Mouse (Mus musculus): Measurements from ENCODE around the gene Gm20708. TPM values are rescaled to one million over a fixed set of nuclear protein-coding genes. Genes with fewer than 3 reads are reported as not detected.

Gene Gm20708
- polyA plus RNA-seq, 1 experiment from 2014 or later = 0.29 TPM

- H3K27ac ChIP-seq (ENCODE audit: low read length) = peak overlapping the region; percentile 99
- H3K9me3 ChIP-seq (ENCODE audit: control insufficient read depth, low read length) = no peaks in the 10 kb centered on the region
- H3K4me1 ChIP-seq (ENCODE audit: control insufficient read depth, insufficient read depth, low read length) = peaks cover 25% of the 10 kb centered on the region
- 70% methylated on average over 7 of the region's 7 CpGs for WGBS
- peak overlapping the region; percentile 76 for H3K4me3 ChIP-seq (ENCODE audit: low read length)
- H3K4me2 ChIP-seq (ENCODE audit: low read depth, low read length) = peak overlapping the region; percentile 92
- H3K36me3 ChIP-seq (ENCODE audit: control insufficient read depth, insufficient read depth, low read length) = peaks cover 6% of the 10 kb centered on the region
- ATAC-seq = no peak
- peak overlapping the region; percentile 95 for H3K9ac ChIP-seq (ENCODE audit: low read depth, low read length)
- no peaks in the 10 kb centered on the region for H3K27me3 ChIP-seq (replicated peaks; ENCODE audit: control insufficient read depth, insufficient read depth, low read length)
Observed at GRCm38 (mm10) chr11:117847593-117848215, 38.2 kb downstream of the Gm20708 start.

GRCm38 (mm10) chr11:117848271-117848984 is 39.0 kb downstream of the Gm20708 start:
- H3K36me3 ChIP-seq (ENCODE audit: control insufficient read depth, insufficient read depth, low read length) = peaks cover 8% of the 10 kb centered on the region
- peak; percentile 70 for ATAC-seq
- peak overlapping the region; percentile 99 for H3K27ac ChIP-seq (ENCODE audit: low read length)
- H3K4me1 ChIP-seq (ENCODE audit: control insufficient read depth, insufficient read depth, low read length) = peaks cover 25% of the 10 kb centered on the region
- no peaks in the 10 kb centered on the region for H3K27me3 ChIP-seq (replicated peaks; ENCODE audit: control insufficient read depth, insufficient read depth, low read length)
- peak overlapping the region; percentile 95 for H3K9ac ChIP-seq (ENCODE audit: low read depth, low read length)
- peak overlapping the region; percentile 76 for H3K4me3 ChIP-seq (ENCODE audit: low read length)
- WGBS = 5% methylated on average over 19 of the region's 19 CpGs
- H3K4me2 ChIP-seq (ENCODE audit: low read depth, low read length) = peak overlapping the region; percentile 92
- no peaks in the 10 kb centered on the region for H3K9me3 ChIP-seq (ENCODE audit: control insufficient read depth, low read length)

DNA sequence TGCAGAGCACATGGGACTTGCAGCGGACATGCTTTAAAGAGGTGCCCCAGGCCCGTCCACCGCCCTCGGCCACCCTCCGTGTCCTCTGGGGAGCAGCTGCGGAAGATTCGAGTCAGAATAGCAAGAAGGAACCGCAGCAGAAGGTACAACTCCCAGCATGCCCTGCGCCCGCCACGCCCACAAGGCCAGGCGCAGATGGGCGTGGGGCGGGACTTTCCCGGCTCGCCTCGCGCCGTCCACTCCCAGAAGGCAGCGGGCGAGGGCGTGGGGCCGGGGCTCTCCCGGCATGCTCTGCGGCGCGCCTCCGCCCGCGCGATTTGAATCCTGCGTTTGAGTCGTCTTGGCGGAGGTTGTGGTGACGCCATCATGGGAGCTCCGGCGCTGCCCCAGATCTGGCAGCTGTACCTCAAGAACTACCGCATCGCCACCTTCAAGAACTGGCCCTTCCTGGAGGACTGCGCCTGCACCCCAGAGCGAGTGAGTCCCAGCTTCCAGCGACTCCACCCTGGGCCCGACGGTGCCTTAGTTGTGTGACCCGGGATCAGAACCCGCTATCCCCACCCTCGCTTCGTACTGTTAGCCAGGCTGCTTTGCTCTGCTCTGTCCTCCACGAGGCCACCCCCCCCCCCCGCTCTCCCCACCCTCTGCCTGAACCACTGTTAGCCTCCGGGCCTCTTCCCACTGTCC is 39.7 kb downstream of the Gm20708 start, which contains the start of gene Birc5:
Gene Birc5, plus strand, starts transcription at position 267 of the 687 bp plus-strand sequence.
- Histone ChIP-seq H3K36me3 (ENCODE audit: control insufficient read depth, insufficient read depth, low read length) (peaks cover 10% of the 10 kb centered on the region), H3K9me3 (ENCODE audit: control insufficient read depth, low read length) (no peaks in the 10 kb centered on the region), H3K4me1 (ENCODE audit: control insufficient read depth, insufficient read depth, low read length) (peaks cover 25% of the 10 kb centered on the region), H3K4me3 (ENCODE audit: low read length) (peak within 1 kb of the TSS; percentile 76), H3K27me3 (replicated peaks; ENCODE audit: control insufficient read depth, insufficient read depth, low read length) (no peaks in the 10 kb centered on the region), H3K4me2 (ENCODE audit: low read depth, low read length) (peak within 1 kb of the TSS; percentile 92), H3K9ac (ENCODE audit: low read depth, low read length) (peak within 1 kb of the TSS; percentile 95), H3K27ac (ENCODE audit: low read length) (peak within 1 kb of the TSS; percentile 99)
- ATAC-seq = peak; percentile 87
- under 1% methylated on average over 46 of the region's 51 CpGs for WGBS

DNA sequence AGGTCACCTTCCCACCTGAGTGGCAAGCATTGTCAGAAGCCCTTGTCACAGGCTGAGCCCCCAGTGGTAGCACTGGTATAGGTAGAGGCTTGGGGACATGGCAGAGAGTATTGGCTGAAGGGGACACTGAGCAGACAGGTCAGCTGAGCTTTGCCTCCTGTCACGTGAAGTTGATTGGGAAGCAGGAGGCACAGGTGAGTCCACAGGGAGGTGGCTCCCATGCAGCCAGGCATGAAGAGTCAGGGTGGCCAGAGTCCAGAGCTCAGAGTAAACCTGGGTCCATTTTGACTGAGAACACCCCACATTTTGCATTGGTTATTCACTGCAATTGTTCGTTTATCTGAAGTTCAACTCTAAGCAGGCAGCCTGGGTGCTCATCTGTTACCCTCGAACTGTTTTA is 43.4 kb downstream of the Gm20708 start:
- WGBS = 83% methylated on average over 3 of the region's 3 CpGs
- no peak for ATAC-seq
- H3K9me3 ChIP-seq (ENCODE audit: control insufficient read depth, low read length) = no peaks in the 10 kb centered on the region
- H3K9ac ChIP-seq (ENCODE audit: low read depth, low read length) = no peak overlapping the region
- H3K4me2 ChIP-seq (ENCODE audit: low read depth, low read length) = no peak overlapping the region
- H3K27me3 ChIP-seq (replicated peaks; ENCODE audit: control insufficient read depth, insufficient read depth, low read length) = no peaks in the 10 kb centered on the region
- no peak overlapping the region for H3K27ac ChIP-seq (ENCODE audit: low read length)
- H3K36me3 ChIP-seq (ENCODE audit: control insufficient read depth, insufficient read depth, low read length) = peaks cover 33% of the 10 kb centered on the region
- no peak overlapping the region for H3K4me3 ChIP-seq (ENCODE audit: low read length)
- H3K4me1 ChIP-seq (ENCODE audit: control insufficient read depth, insufficient read depth, low read length) = peaks cover 14% of the 10 kb centered on the region

DNA sequence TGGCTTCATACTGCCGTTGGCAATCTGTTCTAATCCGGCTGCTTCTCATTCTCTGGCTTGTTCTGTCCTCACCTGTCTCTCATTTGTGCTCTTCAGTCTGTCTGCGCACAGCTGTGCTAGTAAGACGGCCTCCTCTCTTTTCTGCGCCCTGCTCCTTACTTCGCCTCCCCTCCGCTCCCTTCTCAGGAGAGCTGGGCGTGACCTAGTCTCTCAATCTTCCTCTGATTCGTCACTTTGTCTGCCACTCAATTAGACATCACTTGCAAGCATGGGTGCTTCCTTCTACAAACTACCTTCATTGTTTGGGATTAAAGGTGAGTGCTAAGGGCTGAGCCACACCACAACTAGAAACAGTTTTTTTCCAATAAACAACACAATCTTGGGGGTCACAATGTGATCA is 44.8 kb downstream of the Gm20708 start:
- WGBS = 90% methylated on average over 9 of the region's 9 CpGs

DNA sequence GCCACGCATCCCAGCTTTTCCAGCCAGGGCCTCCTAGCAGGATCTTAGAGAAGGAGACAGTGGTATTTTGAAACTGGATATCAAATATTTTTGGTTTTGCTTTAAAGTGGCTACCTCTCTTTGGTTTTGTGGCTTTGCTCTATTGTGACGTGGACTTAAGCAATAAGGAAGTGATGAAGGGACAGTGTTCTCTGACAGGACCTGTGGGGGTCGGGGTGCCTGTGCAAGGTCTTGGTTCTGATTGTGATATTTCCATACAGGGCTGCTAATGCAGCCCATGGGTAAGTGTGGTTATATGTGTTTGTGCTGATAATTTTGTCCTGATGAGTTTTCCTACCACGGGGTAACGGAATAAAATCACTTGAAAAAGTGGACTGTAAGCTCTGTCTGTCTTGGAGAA is 45.9 kb downstream of the Gm20708 start:
- no peak overlapping the region for H3K4me2 ChIP-seq (ENCODE audit: low read depth, low read length)
- WGBS = 90% methylated on average over 5 of the region's 5 CpGs
- H3K9ac ChIP-seq (ENCODE audit: low read depth, low read length) = no peak overlapping the region
- ATAC-seq = no peak
- H3K27ac ChIP-seq (ENCODE audit: low read length) = no peak overlapping the region
- no peak overlapping the region for H3K4me3 ChIP-seq (ENCODE audit: low read length)
- peaks cover 33% of the 10 kb centered on the region for H3K36me3 ChIP-seq (ENCODE audit: control insufficient read depth, insufficient read depth, low read length)
- no peaks in the 10 kb centered on the region for H3K9me3 ChIP-seq (ENCODE audit: control insufficient read depth, low read length)
- H3K27me3 ChIP-seq (replicated peaks; ENCODE audit: control insufficient read depth, insufficient read depth, low read length) = peaks cover 10% of the 10 kb centered on the region
- peaks cover 13% of the 10 kb centered on the region for H3K4me1 ChIP-seq (ENCODE audit: control insufficient read depth, insufficient read depth, low read length)

More for the DNA sequence above, 44.8 kb downstream of the Gm20708 start:
- Histone ChIP-seq H3K4me1 (ENCODE audit: control insufficient read depth, insufficient read depth, low read length) (peaks cover 9% of the 10 kb centered on the region), H3K9me3 (ENCODE audit: control insufficient read depth, low read length) (no peaks in the 10 kb centered on the region), H3K4me2 (ENCODE audit: low read depth, low read length) (no peak overlapping the region), H3K27ac (ENCODE audit: low read length) (no peak overlapping the region), H3K9ac (ENCODE audit: low read depth, low read length) (no peak overlapping the region), H3K4me3 (ENCODE audit: low read length) (no peak overlapping the region), H3K27me3 (replicated peaks; ENCODE audit: control insufficient read depth, insufficient read depth, low read length) (0 out of 2 replicates have a peak, but pooled peaks cover 1% of the 10 kb centered on the region), H3K36me3 (ENCODE audit: control insufficient read depth, insufficient read depth, low read length) (peaks cover 33% of the 10 kb centered on the region)
- ATAC-seq = no peak

DNA sequence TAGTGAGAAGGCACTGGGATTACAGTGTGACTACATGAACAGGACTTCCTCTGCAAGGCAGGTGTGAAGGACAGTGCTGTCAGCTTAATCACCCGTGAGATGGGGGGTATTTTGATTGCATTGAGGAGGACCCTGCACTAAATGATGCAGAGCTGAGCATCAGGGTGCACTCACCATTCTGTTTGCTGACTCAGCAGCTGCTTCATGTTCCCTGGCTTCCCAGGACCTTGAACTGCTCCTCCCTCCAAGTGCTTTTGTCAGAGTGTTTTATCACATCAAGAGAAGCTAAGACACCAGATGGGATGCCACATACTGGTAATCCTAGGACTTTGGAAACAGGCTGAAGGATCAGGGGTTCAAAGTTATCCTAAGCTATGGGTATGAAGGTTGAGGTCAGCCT is 46.5 kb downstream of the Gm20708 start:
- no peaks in the 10 kb centered on the region for H3K9me3 ChIP-seq (ENCODE audit: control insufficient read depth, low read length)
- H3K4me1 ChIP-seq (ENCODE audit: control insufficient read depth, insufficient read depth, low read length) = peaks cover 12% of the 10 kb centered on the region
- no peak for ATAC-seq
- WGBS = 74% methylated on average over 1 of the region's 1 CpGs
- peaks cover 33% of the 10 kb centered on the region for H3K36me3 ChIP-seq (ENCODE audit: control insufficient read depth, insufficient read depth, low read length)
- no peak overlapping the region for H3K9ac ChIP-seq (ENCODE audit: low read depth, low read length)
- peaks cover 13% of the 10 kb centered on the region for H3K27me3 ChIP-seq (replicated peaks; ENCODE audit: control insufficient read depth, insufficient read depth, low read length)
- no peak overlapping the region for H3K4me2 ChIP-seq (ENCODE audit: low read depth, low read length)
- no peak overlapping the region for H3K4me3 ChIP-seq (ENCODE audit: low read length)
- no peak overlapping the region for H3K27ac ChIP-seq (ENCODE audit: low read length)

GRCm38 (mm10) chr11:117857462-117857861 is 48.0 kb downstream of the Gm20708 start:
- ATAC-seq = no peak
- H3K27me3 ChIP-seq (replicated peaks; ENCODE audit: control insufficient read depth, insufficient read depth, low read length) = peaks cover 16% of the 10 kb centered on the region
- no peak overlapping the region for H3K9ac ChIP-seq (ENCODE audit: low read depth, low read length)
- H3K4me2 ChIP-seq (ENCODE audit: low read depth, low read length) = no peak overlapping the region
- H3K36me3 ChIP-seq (ENCODE audit: control insufficient read depth, insufficient read depth, low read length) = peaks cover 29% of the 10 kb centered on the region
- 95% methylated on average over 9 of the region's 10 CpGs for WGBS
- no peak overlapping the region for H3K27ac ChIP-seq (ENCODE audit: low read length)
- H3K4me1 ChIP-seq (ENCODE audit: control insufficient read depth, insufficient read depth, low read length) = peaks cover 10% of the 10 kb centered on the region
- H3K4me3 ChIP-seq (ENCODE audit: low read length) = no peak overlapping the region
- H3K9me3 ChIP-seq (ENCODE audit: control insufficient read depth, low read length) = no peaks in the 10 kb centered on the region

DNA sequence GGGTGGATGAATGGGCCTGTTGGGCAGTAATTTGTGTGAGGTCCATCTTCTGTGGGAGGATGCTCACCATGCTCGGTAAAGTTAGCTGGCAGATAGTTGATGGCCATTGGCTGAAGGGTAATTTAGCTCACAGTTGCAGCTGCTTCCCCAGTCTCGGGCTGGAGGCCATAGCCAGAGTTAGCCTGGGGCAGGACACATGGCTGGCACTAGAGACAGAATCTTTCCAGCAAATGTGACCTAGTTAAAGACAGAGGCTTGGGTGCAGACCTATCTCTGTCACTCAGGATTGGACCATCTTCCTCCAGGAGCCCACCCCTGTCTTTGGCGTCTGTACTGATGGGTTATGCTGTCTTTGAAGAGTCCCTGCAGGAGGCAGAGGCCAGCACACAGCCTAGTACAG is 48.9 kb downstream of the Gm20708 start:
- Histone ChIP-seq H3K27ac (ENCODE audit: low read length) (no peak overlapping the region), H3K4me2 (ENCODE audit: low read depth, low read length) (no peak overlapping the region), H3K4me1 (ENCODE audit: control insufficient read depth, insufficient read depth, low read length) (peaks cover 17% of the 10 kb centered on the region), H3K36me3 (ENCODE audit: control insufficient read depth, insufficient read depth, low read length) (peaks cover 25% of the 10 kb centered on the region), H3K4me3 (ENCODE audit: low read length) (no peak overlapping the region), H3K9me3 (ENCODE audit: control insufficient read depth, low read length) (no peaks in the 10 kb centered on the region), H3K9ac (ENCODE audit: low read depth, low read length) (no peak overlapping the region), H3K27me3 (replicated peaks; ENCODE audit: control insufficient read depth, insufficient read depth, low read length) (peaks cover 16% of the 10 kb centered on the region)
- no peak for ATAC-seq
- WGBS = 56% methylated on average over 3 of the region's 3 CpGs

Measured in intestine, embryonic 16.5 days (tissue).